Mouse (Mus musculus) MN1 (cell line): ENCODE measurements at regions not wholly inside any gene's neighbourhood (a gene's known extent, or its start where the extent isn't known, plus 50 kb on each side); places are given as distances from the start of the nearest gene placed in this dataset.
"Not testable (repeated sequence)": the region's sequence is repeated elsewhere in the genome, so short reads cannot be mapped to it uniquely, and the experiment has no call there.

Experiments used
- DNase-seq: peaks from one replicate; pipeline ENCODE4 v3.0.0-alpha.2; 2016; ENCODE audit warnings: low spot score

GRCm38 (mm10) chr10:123800067-123800691 lies 536.4 kb downstream of the Fam19a2 start:
- no peak for DNase-seq

- DNase-seq = no peak
Observed at GRCm38 (mm10) chr10:123800692-123801528, 537.1 kb downstream of the Fam19a2 start.

GRCm38 (mm10) chr10:123810882-123811281 lies 547.1 kb downstream of the Fam19a2 start:
- no peak for DNase-seq

GRCm38 (mm10) chr10:123813142-123813541 lies 549.3 kb downstream of the Fam19a2 start:
- DNase-seq = no peak

GRCm38 (mm10) chr10:123840061-123840751 lies 576.4 kb downstream of the Fam19a2 start:
- DNase-seq = no peak

- no peak for DNase-seq
Observed at GRCm38 (mm10) chr10:123842141-123842540, 578.3 kb downstream of the Fam19a2 start.

- DNase-seq = no peak
Observed at GRCm38 (mm10) chr10:123843604-123844003, 579.8 kb downstream of the Fam19a2 start.

GRCm38 (mm10) chr10:123846631-123847030 lies 582.8 kb downstream of the Fam19a2 start:
- no peak for DNase-seq

- no peak for DNase-seq
Observed at GRCm38 (mm10) chr10:123848564-123848963, 584.8 kb downstream of the Fam19a2 start.

GRCm38 (mm10) chr10:123875459-123875858 lies 611.7 kb downstream of the Fam19a2 start:
- peak; percentile 15 for DNase-seq

- DNase-seq = no peak
Observed at GRCm38 (mm10) chr10:123875882-123876281, 612.1 kb downstream of the Fam19a2 start.

- DNase-seq = no peak
Observed at GRCm38 (mm10) chr10:123888681-123889172, 624.9 kb downstream of the Fam19a2 start.

GRCm38 (mm10) chr10:123919054-123919453 lies 655.3 kb downstream of the Fam19a2 start:
- DNase-seq = no peak

- DNase-seq = no peak
Observed at GRCm38 (mm10) chr10:123929955-123930354, 666.2 kb downstream of the Fam19a2 start.

- DNase-seq = not testable (repeated sequence)
Observed at GRCm38 (mm10) chr10:123938732-123939131, 674.9 kb downstream of the Fam19a2 start.
